Mouse (Mus musculus) liver, embryonic 16.5 days (tissue): Measurements from ENCODE around the gene Cd44. TPM values are rescaled to one million over a fixed set of nuclear protein-coding genes. Genes with fewer than 3 reads are reported as not detected.

ENCODE experiments used
- ATAC-seq: fragments of 200-750 bp; cut with Nextera tagmentation; 2 replicates; pipeline ENCODE4 v1.8.0; 2017; ENCODE audit warnings: low read depth, mild to moderate bottlenecking, moderate number of reproducible peaks, moderate library complexity
- H3K27ac ChIP-seq: fragments of 300-500 bp; sonication (generic); 2 replicates; pipeline ENCODE4 v1.5.1; 2014; ENCODE audit warnings: mild to moderate bottlenecking, low read length
- H3K27me3 ChIP-seq: fragments of 300-500 bp; sonication (generic); 2 replicates; pipeline ENCODE4 v1.6.1; 2014; ENCODE audit warnings: low read depth, low read length, mixed read lengths; ENCODE audit not compliant: control insufficient read depth, insufficient read depth
- H3K36me3 ChIP-seq: fragments of 300-500 bp; sonication (generic); 2 replicates; pipeline ENCODE4 v1.6.1; 2014; ENCODE audit warnings: mild to moderate bottlenecking; ENCODE audit not compliant: control insufficient read depth, insufficient read depth
- H3K4me1 ChIP-seq: fragments of 300-500 bp; sonication (generic); 2 replicates; pipeline ENCODE4 v1.6.1; 2014; ENCODE audit warnings: low read depth, low read length, mixed read lengths; ENCODE audit not compliant: control insufficient read depth
- H3K4me2 ChIP-seq: fragments of 300-500 bp; sonication (generic); 2 replicates; pipeline ENCODE4 v1.6.1; 2014; ENCODE audit warnings: low read depth, low read length, mixed read lengths
- H3K4me3 ChIP-seq: fragments of 300-500 bp; sonication (generic); 2 replicates; pipeline ENCODE4 v1.5.1; 2014; ENCODE audit warnings: low read depth, mild to moderate bottlenecking, low read length
- H3K9ac ChIP-seq: fragments of 300-500 bp; sonication (generic); 2 replicates; pipeline ENCODE4 v1.6.1; 2014; ENCODE audit warnings: low read depth, low read length
- H3K9me3 ChIP-seq: fragments of 300-500 bp; sonication (generic); replicated peaks from 2 replicates; pipeline ENCODE4 v1.6.1; 2016; ENCODE audit warnings: low read length; ENCODE audit not compliant: control insufficient read depth
- WGBS: fragments of 180-500 bp; shearing (Covaris S2); extraction: QIAGEN DNeasy Blood & Tissue Kit; methylation state at CpG from one replicate; pipeline ENCODE4 v1.1.7; 2014; ENCODE audit not compliant: insufficient replicate concordance; 5-methylcytosine and 5-hydroxymethylcytosine counted together
- polyA plus RNA-seq: library from polyadenylated mRNA; unstranded; fragments of >200 nt; fragmentation: Nextera tagmentation; extraction: Ambion mirVana; gene quantifications from 2 replicates; pipeline ENCODE4 v1.2.1, GENCODE M21; 2015

Gene Cd44
- polyA plus RNA-seq, 1 experiment from 2014 or later, result 15.8 TPM

DNA sequence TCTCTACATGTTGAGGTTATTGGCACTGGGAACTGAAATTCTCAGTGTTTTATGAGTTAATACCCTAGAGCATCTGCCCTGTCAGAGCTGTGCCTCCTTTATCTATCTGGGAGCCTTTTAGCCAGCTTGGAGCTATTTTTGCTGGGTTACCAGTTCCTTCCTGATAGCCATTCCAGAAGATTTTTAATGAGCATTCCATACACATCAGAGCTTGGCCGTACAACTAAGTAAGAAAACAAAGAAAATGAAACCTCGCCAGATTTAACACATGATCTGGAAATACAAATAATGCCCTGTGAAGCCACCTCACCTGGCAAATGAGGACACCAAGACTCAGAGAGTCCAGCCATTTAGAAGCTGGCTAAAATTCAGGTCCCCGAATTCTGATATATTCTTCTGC lies 138.3 kb downstream of the Cd44 start:
- Histone ChIP-seq H3K4me2 (no peak overlapping the region), H3K9me3 (no peaks in the 10 kb centered on the region), H3K27me3 (no peaks in the 10 kb centered on the region), H3K27ac (no peak overlapping the region), H3K4me3 (no peak overlapping the region), H3K9ac (no peak overlapping the region), H3K4me1 (no peaks in the 10 kb centered on the region), H3K36me3 (no peaks in the 10 kb centered on the region)
- ATAC-seq, result no peak
- 59% methylated on average over 3 of the region's 3 CpGs for WGBS

Other genes starting within 250 kb of the Cd44 start
- gene Slc1a2, start 243.0 kb downstream of the Cd44 start, polyA plus RNA-seq, result 0.78 and 1.5 TPM in 2 replicates
- gene Pdhx, start 171.8 kb upstream of the Cd44 start, polyA plus RNA-seq, result 18.0 and 19.3 TPM in 2 replicates
- 31.5 and 37.5 TPM in 2 replicates for gene Apip, start 172.0 kb upstream of the Cd44 start, polyA plus RNA-seq